Mouse (Mus musculus) midbrain, embryonic 12.5 days (tissue): ENCODE results near the gene Tnpo3. TPM values are rescaled to one million over a fixed set of nuclear protein-coding genes. Genes with fewer than 3 reads are reported as not detected.

Source experiments
- ATAC-seq: fragments of 200-750 bp; cut with Nextera tagmentation; 2 replicates; pipeline ENCODE4 v1.8.0; 2017; ENCODE audit warnings: low read depth, moderate TSS enrichment, moderate library complexity; ENCODE audit not compliant: low FRiP score
- H3K27ac ChIP-seq: fragments of 300-500 bp; sonication (generic); replicated peaks from 2 replicates; pipeline ENCODE4 v1.5.1; 2016; ENCODE audit warnings: mild to moderate bottlenecking
- H3K27me3 ChIP-seq: fragments of 300-500 bp; sonication (generic); 2 replicates; pipeline ENCODE4 v1.6.1; 2016; ENCODE audit warnings: mild to moderate bottlenecking
- H3K36me3 ChIP-seq: fragments of 300-500 bp; sonication (generic); 2 replicates; pipeline ENCODE4 v1.6.1; 2016
- H3K4me1 ChIP-seq: fragments of 300-500 bp; sonication (generic); 2 replicates; pipeline ENCODE4 v1.6.1; 2016
- H3K4me2 ChIP-seq: fragments of 300-500 bp; sonication (generic); replicated peaks from 2 replicates; pipeline ENCODE4 v1.6.1; 2016; ENCODE audit warnings: mild to moderate bottlenecking, moderate library complexity
- H3K4me3 ChIP-seq: fragments of 300-500 bp; sonication (generic); 2 replicates; pipeline ENCODE4 v1.5.1; 2016; ENCODE audit warnings: mild to moderate bottlenecking
- H3K9ac ChIP-seq: fragments of 300-500 bp; sonication (generic); replicated peaks from 2 replicates; pipeline ENCODE4 v1.6.1; 2016; ENCODE audit warnings: mild to moderate bottlenecking, moderate library complexity
- H3K9me3 ChIP-seq: fragments of 300-500 bp; sonication (generic); 2 replicates; pipeline ENCODE4 v1.6.1; 2016; ENCODE audit warnings: mild to moderate bottlenecking
- WGBS: fragments of 180-500 bp; shearing (Covaris S2); methylation state at CpG from one replicate; pipeline ENCODE4 v1.1.7; 2016; 5-methylcytosine and 5-hydroxymethylcytosine counted together
- polyA plus RNA-seq: library from polyadenylated mRNA; unstranded; fragments of >200 nt; fragmentation: Nextera tagmentation; extraction: Ambion mirVana; gene quantifications from 2 replicates; pipeline ENCODE4 v1.2.1, GENCODE M21; 2016

The Tnpo3 gene
- polyA plus RNA-seq, 1 experiment from 2014 or later, result 116 TPM

GRCm38 (mm10) chr6:29523301-29524033, 86.2 kb downstream of the Tnpo3 start:
- 76% methylated on average over 12 of the region's 12 CpGs for WGBS
- no peak overlapping the region for H3K4me2 ChIP-seq
- no peak for ATAC-seq
- no peak overlapping the region for H3K27ac ChIP-seq
- no peaks in the 10 kb centered on the region for H3K36me3 ChIP-seq
- peaks cover 21% of the 10 kb centered on the region for H3K4me1 ChIP-seq
- H3K9ac ChIP-seq, result no peak overlapping the region
- peaks cover 55% of the 10 kb centered on the region for H3K27me3 ChIP-seq
- H3K9me3 ChIP-seq, result peaks cover 3% of the 10 kb centered on the region; the same call in 1 of the 2 replicates
- H3K4me3 ChIP-seq, result no peak overlapping the region

GRCm38 (mm10) chr6:29522626-29523300, 86.9 kb downstream of the Tnpo3 start:
- no peak overlapping the region for H3K4me3 ChIP-seq
- no peak overlapping the region for H3K27ac ChIP-seq
- peaks cover 17% of the 10 kb centered on the region for H3K4me1 ChIP-seq
- peaks cover 48% of the 10 kb centered on the region for H3K27me3 ChIP-seq
- H3K4me2 ChIP-seq, result no peak overlapping the region
- no peaks in the 10 kb centered on the region for H3K36me3 ChIP-seq
- H3K9ac ChIP-seq, result no peak overlapping the region
- 80% methylated on average over 6 of the region's 6 CpGs for WGBS
- peaks cover 3% of the 10 kb centered on the region; the same call in 1 of the 2 replicates for H3K9me3 ChIP-seq
- no peak for ATAC-seq

- Histone ChIP-seq H3K27me3 (peaks cover 15% of the 10 kb centered on the region), H3K36me3 (no peaks in the 10 kb centered on the region), H3K4me3 (no peak overlapping the region), H3K4me2 (no peak overlapping the region), H3K9ac (no peak overlapping the region), H3K9me3 (no peaks in the 10 kb centered on the region), H3K27ac (no peak overlapping the region), H3K4me1 (peaks cover 10% of the 10 kb centered on the region)
- 8% methylated on average over 5 of the region's 5 CpGs for WGBS
- ATAC-seq, result peak; percentile 47; the same call in 1 of the 2 replicates
These were observed 92.5 kb downstream of the Tnpo3 start for GRCm38 (mm10) chr6:29517139-29517538.

- H3K36me3 ChIP-seq, result no peaks in the 10 kb centered on the region
- H3K27ac ChIP-seq, result 0 out of 2 replicates have a peak overlapping the region, but pooled peaks have one; percentile 1
- peaks cover 10% of the 10 kb centered on the region for H3K4me1 ChIP-seq
- no peaks in the 10 kb centered on the region for H3K9me3 ChIP-seq
- H3K27me3 ChIP-seq, result peaks cover 30% of the 10 kb centered on the region
- peak overlapping the region; percentile 47 for H3K4me2 ChIP-seq
- 0 out of 2 replicates have a peak overlapping the region, but pooled peaks have one; percentile 9 for H3K4me3 ChIP-seq
- H3K9ac ChIP-seq, result no peak overlapping the region
- under 1% methylated on average over 11 of the region's 11 CpGs for WGBS
- peak; percentile 69; the same call in 1 of the 2 replicates for ATAC-seq
These were observed 96.4 kb downstream of the Tnpo3 start for GRCm38 (mm10) chr6:29513284-29513683.

- H3K4me2 ChIP-seq, result no peak overlapping the region
- no peak overlapping the region for H3K9ac ChIP-seq
- no peaks in the 10 kb centered on the region for H3K36me3 ChIP-seq
- ATAC-seq, result no peak
- peaks cover 23% of the 10 kb centered on the region for H3K4me1 ChIP-seq
- H3K4me3 ChIP-seq, result no peak overlapping the region
- H3K27ac ChIP-seq, result no peak overlapping the region
- 38% methylated on average over 2 of the region's 2 CpGs for WGBS
- peaks cover 56% of the 10 kb centered on the region for H3K27me3 ChIP-seq
- no peaks in the 10 kb centered on the region for H3K9me3 ChIP-seq
These were observed 100.6 kb downstream of the Tnpo3 start for GRCm38 (mm10) chr6:29509086-29509485.

GRCm38 (mm10) chr6:29507447-29508309, 102.0 kb downstream of the Tnpo3 start, which contains the start of gene Kcp:
Gene Kcp (minus strand): TSS chr6:29507952.
- Histone ChIP-seq H3K4me1 (peaks cover 13% of the 10 kb centered on the region), H3K27ac (no peak within 1 kb of the TSS), H3K9ac (no peak within 1 kb of the TSS; the same call in 1 of the 2 replicates), H3K4me2 (peak within 1 kb of the TSS; percentile 66), H3K9me3 (no peaks in the 10 kb centered on the region), H3K36me3 (no peaks in the 10 kb centered on the region), H3K27me3 (peaks cover 56% of the 10 kb centered on the region), H3K4me3 (peak within 1 kb of the TSS; percentile 52)
- 2% methylated on average over 47 of the region's 47 CpGs for WGBS
- peak; percentile 49 for ATAC-seq

GRCm38 (mm10) chr6:29506834-29507233, 102.9 kb downstream of the Tnpo3 start:
- no peaks in the 10 kb centered on the region for H3K9me3 ChIP-seq
- H3K4me2 ChIP-seq, result peak overlapping the region; percentile 66
- 0 out of 2 replicates have a peak, but pooled peaks have one; percentile 6 for ATAC-seq
- no peaks in the 10 kb centered on the region for H3K36me3 ChIP-seq
- peaks cover 13% of the 10 kb centered on the region for H3K4me1 ChIP-seq
- H3K27ac ChIP-seq, result no peak overlapping the region
- peaks cover 51% of the 10 kb centered on the region for H3K27me3 ChIP-seq
- 22% methylated on average over 8 of the region's 8 CpGs for WGBS
- H3K4me3 ChIP-seq, result peak overlapping the region; percentile 52
- H3K9ac ChIP-seq, result no peak overlapping the region

- no peak for ATAC-seq
- Histone ChIP-seq H3K4me3 (no peak overlapping the region), H3K27me3 (peaks cover 51% of the 10 kb centered on the region), H3K36me3 (no peaks in the 10 kb centered on the region), H3K9me3 (no peaks in the 10 kb centered on the region), H3K4me2 (no peak overlapping the region), H3K9ac (no peak overlapping the region), H3K4me1 (peaks cover 13% of the 10 kb centered on the region), H3K27ac (no peak overlapping the region)
- 83% methylated on average over 5 of the region's 5 CpGs for WGBS
These were observed 104.2 kb downstream of the Tnpo3 start for GRCm38 (mm10) chr6:29505493-29505892.

GRCm38 (mm10) chr6:29501599-29501998, 108.1 kb downstream of the Tnpo3 start:
- Histone ChIP-seq H3K4me2 (no peak overlapping the region), H3K9me3 (no peaks in the 10 kb centered on the region), H3K36me3 (no peaks in the 10 kb centered on the region), H3K9ac (no peak overlapping the region), H3K4me3 (no peak overlapping the region), H3K27ac (no peak overlapping the region), H3K4me1 (no peaks in the 10 kb centered on the region), H3K27me3 (peaks cover 46% of the 10 kb centered on the region)
- ATAC-seq, result no peak
- WGBS, result 87% methylated on average over 1 of the region's 1 CpGs

- no peak for ATAC-seq
- Histone ChIP-seq H3K27me3 (peaks cover 46% of the 10 kb centered on the region), H3K9me3 (no peaks in the 10 kb centered on the region), H3K4me3 (no peak overlapping the region), H3K36me3 (no peaks in the 10 kb centered on the region), H3K4me1 (peaks cover 4% of the 10 kb centered on the region), H3K9ac (no peak overlapping the region), H3K27ac (no peak overlapping the region), H3K4me2 (no peak overlapping the region)
- WGBS, result 88% methylated on average over 6 of the region's 6 CpGs
These were observed 108.9 kb downstream of the Tnpo3 start for GRCm38 (mm10) chr6:29500810-29501209.

GRCm38 (mm10) chr6:29500177-29500576, 109.5 kb downstream of the Tnpo3 start:
- H3K9me3 ChIP-seq, result no peaks in the 10 kb centered on the region
- H3K27ac ChIP-seq, result no peak overlapping the region
- peaks cover 4% of the 10 kb centered on the region for H3K4me1 ChIP-seq
- no peaks in the 10 kb centered on the region for H3K36me3 ChIP-seq
- H3K9ac ChIP-seq, result no peak overlapping the region
- WGBS, result 95% methylated on average over 7 of the region's 7 CpGs
- no peak overlapping the region for H3K4me2 ChIP-seq
- peaks cover 46% of the 10 kb centered on the region for H3K27me3 ChIP-seq
- no peak for ATAC-seq
- H3K4me3 ChIP-seq, result no peak overlapping the region
